Mouse (Mus musculus) gonadal fat pad, adult 2 months (tissue): ENCODE measurements around the gene Nhsl1. TPM values are rescaled to one million over a fixed set of nuclear protein-coding genes. Genes with fewer than 3 reads are reported as not detected.
A peak's percentile ranks its signal among the peaks of the same experiment; 100 is the strongest.

Source experiments
- DNase-seq: peaks from one replicate; pipeline ENCODE4 v3.0.0-alpha.2; 2012; ENCODE audit warnings: low read depth
- polyA plus RNA-seq: library from polyadenylated mRNA; depleted of rRNA; stranded (reverse); fragments of >200 nt; gene quantifications from 2 replicates; pipeline ENCODE4 v1.2.3, GENCODE M21; 2012

Nhsl1 gene
- polyA plus RNA-seq, 1 experiment = 24.2 TPM

DNA sequence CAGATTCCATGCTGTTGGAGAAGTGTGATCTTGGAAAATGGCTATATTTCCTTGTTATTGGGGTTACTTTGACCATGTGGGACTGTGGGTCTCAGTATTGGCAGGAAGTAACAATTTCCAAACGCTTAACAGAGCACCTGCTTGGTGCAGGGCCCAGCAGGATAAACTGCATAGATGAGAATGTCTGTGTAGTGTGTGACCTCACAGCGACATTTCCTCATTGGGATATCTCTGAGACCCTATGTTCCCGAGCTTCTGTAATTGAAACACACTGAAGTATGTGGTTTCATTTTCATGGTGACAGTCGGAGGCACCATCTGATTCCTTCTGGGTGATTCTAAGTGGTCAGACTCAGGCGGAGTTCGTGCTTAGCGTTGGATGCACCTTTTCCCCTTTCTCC is 75.5 kb downstream of the Nhsl1 start:
- DNase-seq = no peak

DNA sequence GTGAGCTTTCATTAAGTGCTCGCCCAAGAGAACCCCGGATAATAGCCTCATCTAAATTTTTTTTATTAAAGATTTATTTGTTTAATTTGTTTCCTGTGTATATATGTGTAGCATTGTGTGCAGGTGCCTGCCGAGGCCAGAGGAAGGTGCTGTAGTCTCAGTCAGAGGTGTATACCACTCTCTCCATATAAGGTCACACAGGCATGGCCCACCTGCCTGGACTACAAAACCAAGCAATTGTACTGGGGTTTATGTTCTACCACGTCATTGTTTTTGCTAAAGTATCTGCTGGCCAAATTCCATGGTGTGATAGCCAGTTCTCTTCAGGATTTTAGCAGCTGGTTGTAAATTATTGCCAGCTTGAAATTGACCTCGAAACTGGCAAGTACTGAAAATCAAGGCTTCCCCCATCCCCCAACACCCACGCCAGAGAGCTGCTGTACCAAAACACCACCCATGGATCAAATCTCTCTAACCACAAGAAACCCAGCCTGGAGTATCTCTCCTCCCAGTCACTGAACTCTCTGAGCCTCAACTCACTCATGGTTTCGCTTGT is 81.4 kb downstream of the Nhsl1 start:
- DNase-seq = no peak

DNA sequence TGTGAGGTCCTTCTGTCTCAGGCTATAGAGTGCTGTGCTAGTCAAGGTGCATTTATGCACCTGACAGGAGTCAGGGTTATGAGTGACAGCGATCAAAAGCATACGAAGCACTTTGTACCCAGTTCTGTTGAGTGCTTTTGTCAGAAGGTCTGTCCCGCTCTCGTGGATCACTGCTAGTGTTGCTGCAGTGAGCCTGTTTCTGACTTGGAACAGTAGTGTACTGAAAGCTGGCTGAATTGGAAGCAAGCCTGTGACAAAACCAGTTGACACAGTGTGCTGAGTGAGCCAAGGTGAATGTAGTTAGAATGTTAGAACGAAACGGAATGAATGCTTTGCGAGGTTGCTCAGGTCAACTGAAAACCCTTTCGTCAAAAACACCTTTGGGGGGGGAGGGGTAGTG is 82.2 kb downstream of the Nhsl1 start:
- DNase-seq = no peak

DNA sequence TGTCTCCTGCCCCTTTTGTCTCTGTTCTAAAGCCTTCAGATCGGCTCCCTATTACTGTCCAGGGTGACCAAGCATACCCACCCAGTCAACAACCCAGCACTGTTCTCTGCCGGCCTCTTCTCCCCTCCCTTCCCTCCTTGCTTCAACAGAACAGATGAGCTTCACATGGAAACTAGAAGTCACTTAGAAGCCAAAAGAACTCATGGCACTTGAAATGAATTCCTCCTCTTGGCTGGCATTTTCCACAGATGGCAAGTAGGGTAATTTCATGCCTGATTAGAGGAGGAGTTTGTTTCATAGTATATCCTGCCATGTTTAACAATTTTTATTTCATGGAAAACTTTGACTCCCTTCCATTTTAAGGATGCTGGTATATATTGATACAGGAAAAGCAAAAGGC is 85.2 kb downstream of the Nhsl1 start:
- DNase-seq = no peak

DNA sequence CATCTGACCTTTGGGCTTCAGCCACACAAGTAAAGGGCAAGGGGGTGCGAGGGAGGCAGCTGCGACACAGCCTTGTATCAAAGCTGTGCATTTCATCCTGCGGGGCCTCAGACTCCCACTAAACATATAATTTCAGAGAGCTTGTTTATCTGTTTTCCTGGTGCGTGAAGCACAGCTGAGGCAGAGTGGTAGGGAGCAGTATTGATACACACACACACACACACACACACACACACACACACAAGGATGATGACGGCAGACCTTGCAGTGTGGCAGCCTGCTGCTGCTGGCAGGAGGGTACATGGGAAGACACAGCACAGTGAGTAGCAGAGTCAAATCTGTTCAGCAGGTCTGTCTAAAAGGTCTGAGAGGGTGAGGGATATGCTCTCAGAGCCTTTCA is 85.9 kb downstream of the Nhsl1 start:
- no peak for DNase-seq

DNA sequence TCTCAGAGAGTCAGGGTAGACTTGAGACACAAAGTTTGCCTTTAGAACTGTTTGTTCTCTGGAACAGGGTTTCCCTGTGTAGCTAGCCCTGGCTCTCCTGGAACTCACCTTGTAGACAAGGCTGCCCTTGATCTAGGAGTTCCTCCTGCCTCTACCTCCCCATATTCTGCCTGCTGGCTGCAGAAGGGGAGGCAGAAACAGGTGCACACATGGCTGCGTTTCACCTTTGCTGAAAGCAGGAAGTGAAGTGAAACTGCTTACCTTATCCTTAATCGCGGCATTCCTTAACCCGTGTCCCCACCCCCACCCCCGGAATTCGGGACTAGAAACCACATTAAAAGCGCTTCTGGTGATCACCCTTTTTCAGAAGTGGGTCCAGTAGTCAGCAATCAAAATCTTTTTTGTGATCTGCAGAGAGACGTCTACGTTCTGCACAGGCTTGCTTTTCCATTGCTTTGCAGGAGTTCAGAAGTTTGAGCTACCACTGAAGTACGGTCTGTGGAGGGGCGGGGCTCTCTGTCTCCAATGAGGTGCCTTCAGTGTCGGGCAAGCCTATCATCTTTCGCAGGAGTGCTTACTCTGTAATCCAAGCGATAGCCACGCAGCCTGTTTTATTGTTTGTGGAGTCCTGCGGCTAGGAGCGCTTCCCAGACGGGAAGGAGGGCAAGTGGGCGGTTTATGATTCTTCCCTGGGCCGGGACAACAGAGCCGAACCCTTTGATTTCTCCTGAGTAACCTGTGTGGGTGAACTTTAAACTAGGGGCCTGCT is 88.5 kb downstream of the Nhsl1 start:
- peak; percentile 61 for DNase-seq

DNA sequence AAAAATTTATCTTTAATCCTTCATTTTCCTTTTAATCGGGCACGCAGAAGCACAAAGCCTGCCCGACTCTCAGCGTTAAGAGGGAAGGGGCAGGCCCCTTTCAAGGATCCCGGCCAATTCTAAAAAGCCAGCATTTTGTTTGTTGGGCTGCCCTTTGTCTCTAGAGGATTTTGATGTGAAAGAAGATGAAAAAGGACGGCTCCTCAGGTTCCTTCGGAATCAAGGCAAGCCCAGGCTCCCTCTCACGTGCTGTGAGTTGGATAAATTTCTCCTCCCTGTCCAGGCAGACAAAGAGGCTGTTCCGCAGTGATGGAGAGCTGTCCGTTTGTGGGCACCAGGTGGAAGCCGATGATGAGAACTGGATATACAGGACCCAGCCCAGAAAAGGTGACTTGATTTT is 89.3 kb downstream of the Nhsl1 start:
- DNase-seq = no peak

DNA sequence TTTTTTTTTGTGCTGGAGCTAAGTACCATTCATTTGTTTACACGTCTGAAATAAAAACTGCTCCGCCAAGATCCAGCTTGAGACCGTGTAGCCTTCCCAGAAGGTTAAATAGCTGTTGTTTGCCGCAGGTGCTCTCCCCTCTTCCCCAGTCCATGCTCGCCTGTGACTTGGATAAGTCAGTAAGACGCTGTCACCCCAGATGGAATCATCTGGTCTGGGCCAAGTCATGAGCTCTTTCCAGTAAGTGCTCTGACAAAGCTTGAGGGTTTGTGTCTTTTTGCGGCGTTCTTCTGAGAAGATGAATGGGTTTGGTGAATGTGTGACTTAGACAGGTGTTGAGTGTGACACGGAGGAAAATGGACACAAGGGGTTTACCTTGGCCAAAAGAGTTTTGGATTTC is 89.8 kb downstream of the Nhsl1 start:
- DNase-seq = no peak

DNA sequence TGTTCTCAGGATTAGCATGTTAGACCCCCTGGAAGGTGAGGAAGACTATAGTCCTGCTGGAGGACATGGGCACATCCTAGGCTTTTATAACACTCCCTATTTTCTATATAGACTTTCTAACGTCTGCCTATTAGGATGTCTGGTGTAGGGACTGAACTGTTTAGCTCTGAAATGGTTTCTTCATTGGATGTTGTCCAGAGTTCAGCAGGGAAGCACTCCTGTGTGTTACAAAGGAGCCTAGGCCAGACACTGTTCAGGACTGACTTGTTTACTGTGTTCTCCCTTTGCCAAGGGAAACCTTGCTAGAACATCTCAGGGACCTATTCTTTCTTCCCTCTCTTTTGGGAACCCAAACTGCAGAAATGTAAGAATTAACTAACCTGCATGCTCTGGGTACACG is 90.3 kb downstream of the Nhsl1 start:
- DNase-seq = no peak

DNA sequence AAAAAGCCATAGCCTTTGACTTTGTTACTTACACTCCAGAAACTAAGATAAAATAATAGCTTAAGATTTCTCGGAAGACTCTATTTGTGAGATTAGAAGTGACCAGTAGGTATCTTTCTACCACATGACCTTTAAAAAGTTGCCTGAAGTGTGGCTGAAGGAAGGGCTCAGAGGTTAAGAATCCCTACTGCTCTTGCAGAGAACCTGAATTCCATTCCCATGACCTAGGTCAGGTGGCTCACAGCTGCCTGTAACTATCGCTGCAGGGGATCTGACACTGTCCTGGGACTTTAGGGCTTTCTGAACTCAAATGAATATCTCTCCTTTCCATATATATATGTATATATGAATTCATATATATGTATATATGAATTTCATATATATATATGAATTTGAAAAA is 92.5 kb downstream of the Nhsl1 start:
- DNase-seq = no peak

DNA sequence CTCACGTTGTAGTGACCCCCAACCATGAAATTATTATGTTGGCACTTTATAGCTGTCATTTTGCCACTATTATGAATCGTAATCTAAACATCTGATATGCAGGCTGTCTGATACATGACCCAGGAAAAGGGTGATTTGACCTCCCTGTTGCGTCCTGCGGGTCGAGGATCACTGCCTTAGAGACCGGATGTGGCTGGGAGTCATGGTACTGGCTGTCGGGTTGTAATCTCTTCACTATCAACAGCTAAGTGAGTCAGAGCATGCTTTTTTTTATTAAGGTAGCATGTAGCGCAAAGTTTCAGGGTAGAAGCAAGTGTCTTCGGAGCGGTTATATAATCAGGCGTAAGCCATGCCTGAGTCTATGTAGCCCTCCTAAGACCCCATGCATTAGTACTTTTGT is 97.2 kb downstream of the Nhsl1 start:
- DNase-seq = no peak

DNA sequence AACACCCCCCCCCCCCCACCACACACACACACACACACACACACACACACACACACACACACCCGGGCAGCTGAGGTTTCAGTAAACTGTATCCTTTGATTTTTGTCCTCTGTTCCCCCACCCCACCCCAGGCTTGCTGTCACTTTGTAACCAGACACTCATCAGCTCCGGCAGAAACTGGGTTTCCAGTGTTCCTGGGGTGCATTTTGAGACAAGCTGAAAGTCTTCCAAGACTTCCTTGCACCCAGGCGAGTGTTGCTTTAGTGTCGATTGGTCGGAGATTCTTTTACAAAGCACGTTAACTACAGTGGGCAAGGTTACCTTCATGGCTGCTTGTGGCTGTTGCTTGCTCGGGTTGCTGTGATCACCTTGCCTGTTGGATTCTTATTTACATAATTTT is 99.4 kb downstream of the Nhsl1 start:
- DNase-seq = no peak

DNA sequence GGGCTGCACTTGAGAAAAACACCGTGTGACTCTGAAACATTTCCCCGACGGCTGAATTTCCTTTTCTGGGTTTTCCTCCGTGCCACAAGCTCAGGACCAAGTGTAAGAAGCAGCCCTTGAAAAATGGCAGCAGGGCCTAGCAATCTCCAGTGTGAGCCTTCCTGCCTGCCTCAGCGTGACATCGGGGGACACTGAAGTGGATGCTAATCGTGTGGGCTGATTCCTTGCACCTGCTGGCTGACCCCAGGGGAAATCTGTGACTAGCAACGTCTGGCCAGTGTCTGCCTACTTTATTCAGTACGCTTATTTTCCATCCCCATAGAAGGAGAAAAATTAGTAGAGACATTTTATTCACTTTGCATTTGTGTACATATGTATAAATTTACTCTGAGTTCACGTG is 100.7 kb downstream of the Nhsl1 start:
- DNase-seq = no peak

DNA sequence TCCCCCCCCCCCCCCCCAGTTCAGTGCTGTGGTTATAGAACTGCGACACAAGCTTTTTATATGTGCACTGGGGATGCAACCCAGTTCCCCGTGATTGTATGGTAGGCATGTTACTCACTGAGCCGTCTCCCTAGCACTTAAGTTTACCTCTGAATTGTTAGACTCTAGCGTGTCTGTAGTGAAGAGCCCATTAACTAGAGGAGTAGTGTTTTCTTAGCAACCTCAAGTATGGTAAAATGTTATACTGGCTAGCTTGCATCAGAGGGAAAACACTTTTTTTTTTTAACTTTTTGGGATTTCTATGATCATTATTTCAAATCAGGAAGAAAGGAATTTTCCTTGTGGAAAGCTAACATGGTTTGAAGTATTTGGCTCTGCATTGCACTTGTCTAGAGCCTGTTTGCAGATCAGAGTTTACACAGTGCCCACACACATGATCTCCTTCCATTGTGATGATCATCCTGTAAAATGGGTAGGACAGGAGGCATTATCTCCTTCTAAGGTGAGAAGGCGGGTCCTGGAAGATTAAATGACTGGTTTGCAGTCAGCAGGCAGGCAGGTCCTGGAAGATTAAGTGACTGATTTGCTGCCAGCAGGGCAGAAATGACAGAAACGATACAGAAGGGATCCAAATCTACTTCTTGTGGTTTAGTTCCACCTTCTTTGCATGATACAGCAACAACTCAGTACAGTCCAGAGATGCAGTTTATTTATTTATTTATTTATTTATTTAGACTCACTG is 101.6 kb downstream of the Nhsl1 start:
- DNase-seq = no peak

DNA sequence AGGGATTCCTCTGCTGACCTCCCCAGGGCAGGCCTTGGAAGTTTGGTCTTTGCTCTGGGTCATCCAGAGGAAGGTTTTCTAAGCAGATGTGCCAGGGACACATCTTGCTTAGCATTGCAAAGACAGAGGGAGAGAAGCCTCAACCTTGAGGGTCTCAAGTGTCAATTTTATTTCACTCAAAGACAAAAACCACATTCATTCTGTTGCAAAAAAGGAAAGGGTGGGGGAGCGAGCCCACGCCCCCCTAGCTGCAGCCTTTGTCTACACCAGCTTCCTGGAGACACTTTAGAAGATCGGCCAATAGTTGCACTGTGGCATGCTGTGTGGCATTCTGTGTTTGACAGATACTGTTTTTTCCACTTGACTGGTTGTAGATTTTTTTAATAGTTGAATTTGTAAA is 104.2 kb downstream of the Nhsl1 start:
- no peak for DNase-seq

DNA sequence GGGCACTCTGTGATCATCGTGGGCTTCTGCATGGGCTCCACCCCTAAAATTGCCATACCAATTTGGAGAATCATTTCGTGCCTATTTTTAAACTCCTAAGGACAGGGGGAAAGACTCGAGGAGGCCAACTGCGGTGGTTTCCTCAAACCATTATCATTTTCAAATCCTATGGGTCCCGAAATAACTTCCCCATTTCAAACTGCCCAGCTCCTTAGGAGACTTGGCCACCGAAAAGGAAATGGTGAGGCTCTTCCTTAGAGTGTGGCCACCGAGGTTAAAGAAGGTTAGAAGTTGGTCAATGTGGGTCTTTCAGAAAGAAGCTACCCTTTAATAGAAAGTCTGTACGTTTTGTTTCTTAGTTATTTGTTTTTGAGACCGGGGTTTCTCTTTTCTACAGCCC is 104.8 kb downstream of the Nhsl1 start:
- DNase-seq = no peak

DNA sequence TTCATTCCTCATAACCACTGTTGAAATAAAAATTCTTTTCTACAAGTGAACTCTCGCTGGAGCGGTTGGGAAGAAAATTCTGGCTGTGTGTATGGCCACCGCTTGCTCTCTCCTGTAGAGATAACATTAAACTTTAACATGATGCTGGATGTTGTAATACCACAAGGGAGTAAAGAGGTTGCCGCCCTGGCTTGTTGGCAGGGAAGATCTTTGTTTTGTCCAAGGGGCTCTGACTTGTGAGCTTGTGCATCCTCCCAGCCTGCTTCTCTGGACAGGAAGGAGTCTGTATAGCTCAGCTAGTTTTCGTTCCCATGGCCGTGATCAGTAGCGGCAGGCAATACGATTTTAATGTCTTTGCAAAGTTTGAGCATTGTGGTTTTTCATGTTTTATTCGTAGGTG is 109.1 kb downstream of the Nhsl1 start:
- DNase-seq = no peak

DNA sequence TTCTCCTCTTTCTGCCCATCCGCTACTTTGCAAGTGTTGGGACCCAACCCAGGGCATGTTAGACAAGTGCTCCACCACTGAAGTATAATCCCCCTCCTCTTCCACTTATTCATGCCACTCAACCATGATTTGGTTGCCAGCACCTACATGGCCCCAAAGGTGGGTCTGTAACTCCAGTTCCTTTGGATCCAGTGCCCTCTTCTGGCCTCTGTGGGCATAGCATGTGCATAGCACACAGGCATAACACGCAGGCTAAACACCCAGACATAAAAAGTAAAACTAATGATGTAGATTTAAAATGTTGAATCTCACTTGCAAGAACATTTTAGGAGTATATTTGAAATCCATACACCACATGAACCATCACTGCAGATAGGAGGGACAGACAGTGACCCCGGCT is 110.7 kb downstream of the Nhsl1 start:
- no peak for DNase-seq

DNA sequence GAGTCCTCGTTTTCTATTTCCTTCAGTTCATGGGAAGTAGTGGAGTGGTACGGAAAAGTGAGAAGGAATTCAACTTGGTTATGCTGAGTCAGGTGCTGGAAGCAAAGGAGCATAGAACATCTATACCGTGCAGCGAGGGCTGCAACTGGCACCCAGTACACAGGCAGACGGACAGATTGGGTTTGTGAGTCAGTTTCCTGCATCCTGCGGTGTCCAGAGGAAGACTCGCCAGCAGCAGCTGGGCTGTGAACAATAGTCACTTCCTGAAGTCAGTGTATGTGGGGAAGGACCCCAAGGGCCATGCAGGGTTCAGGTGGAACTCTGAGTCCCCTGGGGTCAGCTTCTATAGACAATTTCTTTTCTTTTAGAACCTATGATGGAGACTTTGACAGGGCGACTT is 111.4 kb downstream of the Nhsl1 start:
- no peak for DNase-seq

DNA sequence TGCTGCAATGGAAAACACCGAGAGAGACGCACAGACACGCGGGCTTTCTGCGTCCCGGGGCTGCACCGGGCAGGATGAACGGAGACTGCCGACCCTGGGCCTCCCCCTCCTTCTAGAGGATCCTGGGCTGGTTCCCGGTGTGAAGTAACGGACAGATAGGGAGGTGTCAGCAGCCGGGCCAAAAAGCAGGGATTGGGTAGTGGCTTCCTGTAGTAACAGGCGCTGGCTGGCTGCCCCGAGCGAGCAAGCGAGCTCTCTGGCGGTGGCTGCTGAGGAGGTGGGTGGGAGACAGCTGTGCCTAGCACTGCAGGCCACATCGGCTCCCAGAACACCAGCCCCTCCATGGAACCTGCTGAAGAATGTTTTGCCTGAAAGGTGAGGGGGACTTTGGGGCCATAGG is 112.2 kb downstream of the Nhsl1 start:
- no peak for DNase-seq

DNA sequence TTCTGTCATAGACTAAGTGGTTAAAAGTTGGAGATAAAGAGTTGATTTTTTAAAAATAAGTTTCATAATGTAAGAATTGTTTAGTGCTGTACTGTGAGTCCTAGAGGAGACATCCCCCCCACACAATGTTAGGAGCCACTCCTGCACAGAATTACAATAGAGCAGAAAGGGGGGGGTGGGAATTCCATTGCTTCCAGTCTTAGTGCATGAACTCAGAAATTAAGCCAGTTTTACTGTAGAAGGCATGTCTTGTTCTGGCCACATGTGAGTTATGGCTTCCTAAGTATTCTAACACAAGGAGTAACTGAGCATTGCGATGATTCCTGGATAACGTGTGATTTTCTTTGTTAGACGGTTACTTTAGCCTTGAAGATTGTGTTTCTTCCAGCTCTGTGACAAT is 112.8 kb downstream of the Nhsl1 start:
- no peak for DNase-seq

DNA sequence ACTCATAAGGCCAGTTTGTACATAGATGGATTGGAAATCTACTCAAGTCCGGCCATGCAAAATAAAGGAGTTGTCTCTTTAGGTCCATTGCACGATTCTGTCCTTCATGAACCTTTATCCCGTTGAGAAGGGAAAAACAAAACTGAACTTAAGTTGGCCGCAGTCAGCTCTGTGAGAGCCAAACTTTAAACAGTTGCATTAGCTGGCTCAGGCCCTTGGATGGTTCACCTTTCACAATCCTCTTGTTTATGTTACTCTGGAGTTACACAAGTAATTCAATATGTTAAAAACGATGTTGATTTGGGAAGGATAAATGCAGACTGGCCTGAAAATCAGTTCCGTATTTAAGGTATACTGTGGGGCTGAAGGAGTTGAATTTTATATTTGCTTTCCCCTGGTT is 116.7 kb downstream of the Nhsl1 start:
- DNase-seq = no peak

DNA sequence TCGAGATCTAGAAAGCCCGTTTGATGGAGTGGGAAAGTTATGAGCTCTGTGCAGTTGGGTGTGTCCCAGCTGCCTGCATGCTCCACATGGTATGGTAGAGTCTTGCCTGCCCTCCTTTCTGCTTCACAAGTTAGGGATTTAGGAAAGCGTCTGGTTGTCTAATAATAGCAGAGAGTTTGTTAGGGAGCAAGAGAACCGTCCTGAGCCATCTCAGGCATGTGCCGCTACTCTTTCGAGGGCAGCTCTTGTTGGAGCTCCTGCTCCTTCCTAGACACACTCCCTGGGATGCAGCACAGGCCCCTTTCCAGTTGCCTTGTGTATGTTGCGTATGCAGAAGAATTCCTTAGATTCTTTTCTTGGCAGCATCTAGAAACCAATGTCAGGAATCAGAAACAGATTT is 117.2 kb downstream of the Nhsl1 start:
- DNase-seq = no peak
